Mouse (Mus musculus) kidney, embryonic 14.5 days (tissue): ENCODE measurements around the gene Crkl. TPM values are rescaled to one million over a fixed set of nuclear protein-coding genes. Genes with fewer than 3 reads are reported as not detected.

Experiments used
- ATAC-seq: fragments of 200-750 bp; cut with Nextera tagmentation; 2 replicates; pipeline ENCODE4 v1.8.0; 2017; ENCODE audit warnings: moderate number of reproducible peaks, mild to moderate bottlenecking, moderate TSS enrichment, moderate library complexity; ENCODE audit not compliant: low FRiP score, low TSS enrichment
- H3K27ac ChIP-seq: fragments of 300-500 bp; sonication (generic); 2 replicates; pipeline ENCODE4 v1.5.1; 2014; ENCODE audit warnings: low read depth, mild to moderate bottlenecking, low read length, moderate library complexity, mixed read lengths
- H3K27me3 ChIP-seq: fragments of 300-500 bp; sonication (generic); 2 replicates; pipeline ENCODE4 v1.6.1; 2014; ENCODE audit warnings: mild to moderate bottlenecking, low read length; ENCODE audit not compliant: control insufficient read depth, insufficient read depth
- H3K36me3 ChIP-seq: fragments of 300-500 bp; sonication (generic); 2 replicates; pipeline ENCODE4 v1.6.1; 2014; ENCODE audit warnings: low read length, mixed read lengths; ENCODE audit not compliant: control insufficient read depth, insufficient read depth
- H3K4me1 ChIP-seq: fragments of 300-500 bp; sonication (generic); 2 replicates; pipeline ENCODE4 v1.6.1; 2014; ENCODE audit warnings: low read length, mixed read lengths; ENCODE audit not compliant: control insufficient read depth, insufficient read depth
- H3K4me2 ChIP-seq: fragments of 300-500 bp; sonication (generic); replicated peaks from 2 replicates; pipeline ENCODE4 v1.6.1; 2014; ENCODE audit warnings: low read depth, mild to moderate bottlenecking, low read length
- H3K4me3 ChIP-seq: fragments of 300-500 bp; sonication (generic); 2 replicates; pipeline ENCODE4 v1.5.1; 2014; ENCODE audit warnings: mild to moderate bottlenecking, low read length
- H3K9ac ChIP-seq: fragments of 300-500 bp; sonication (generic); 2 replicates; pipeline ENCODE4 v1.6.1; 2014; ENCODE audit warnings: low read depth, mild to moderate bottlenecking, low read length, moderate library complexity
- H3K9me3 ChIP-seq: fragments of 300-500 bp; sonication (generic); 2 replicates; pipeline ENCODE4 v1.6.1; 2016; ENCODE audit warnings: low read length; ENCODE audit not compliant: control insufficient read depth
- WGBS: fragments of 180-500 bp; shearing (Covaris S2); extraction: QIAGEN DNeasy Blood & Tissue Kit; methylation state at CpG from one replicate; pipeline ENCODE4 v1.1.7; 2014; 5-methylcytosine and 5-hydroxymethylcytosine counted together
- polyA plus RNA-seq: library from polyadenylated mRNA; unstranded; fragments of >200 nt; fragmentation: Nextera tagmentation; extraction: Ambion mirVana; gene quantifications from 2 replicates; pipeline ENCODE4 v1.2.1, GENCODE M21; 2014

Gene Crkl
- polyA plus RNA-seq, 1 experiment from 2014 or later, result 77.9 TPM

GRCm38 (mm10) chr16:17529981-17530586, 78.3 kb downstream of the Crkl start:
- 15% methylated on average over 17 of the region's 17 CpGs for WGBS
- Histone ChIP-seq H3K4me2 (peak overlapping the region; percentile 74), H3K27me3 (no peaks in the 10 kb centered on the region), H3K4me1 (peaks cover 12% of the 10 kb centered on the region), H3K4me3 (peak overlapping the region; percentile 67), H3K27ac (peak overlapping the region; percentile 95), H3K36me3 (peaks cover 40% of the 10 kb centered on the region), H3K9me3 (no peaks in the 10 kb centered on the region), H3K9ac (peak overlapping the region; percentile 81)
- peak; percentile 23; the same call in 1 of the 2 replicates for ATAC-seq

- H3K4me2 ChIP-seq, result peak within 1 kb of the TSS; percentile 74
- under 1% methylated on average over 67 of the region's 67 CpGs for WGBS
- H3K9me3 ChIP-seq, result no peaks in the 10 kb centered on the region
- H3K4me1 ChIP-seq, result peaks cover 12% of the 10 kb centered on the region
- peak within 1 kb of the TSS; percentile 67 for H3K4me3 ChIP-seq
- H3K27me3 ChIP-seq, result no peaks in the 10 kb centered on the region
- peak; percentile 95 for ATAC-seq
- peaks cover 34% of the 10 kb centered on the region for H3K36me3 ChIP-seq
- peak within 1 kb of the TSS; percentile 81 for H3K9ac ChIP-seq
- peak within 1 kb of the TSS; percentile 95 for H3K27ac ChIP-seq
Measured at GRCm38 (mm10) chr16:17530640-17531288, 79.0 kb downstream of the Crkl start, which contains the start of gene Thap7. Gene Thap7 (minus strand): TSS chr16:17531136.

- Histone ChIP-seq H3K9ac (no peak overlapping the region), H3K27ac (no peak overlapping the region), H3K27me3 (no peaks in the 10 kb centered on the region), H3K4me2 (no peak overlapping the region; the same call in 1 of the 2 replicates), H3K4me3 (no peak overlapping the region), H3K36me3 (peaks cover 19% of the 10 kb centered on the region), H3K9me3 (no peaks in the 10 kb centered on the region), H3K4me1 (peaks cover 12% of the 10 kb centered on the region)
- no peak for ATAC-seq
- WGBS, result 49% methylated on average over 4 of the region's 4 CpGs
Measured at GRCm38 (mm10) chr16:17532271-17532670, 80.5 kb downstream of the Crkl start.

GRCm38 (mm10) chr16:17532676-17533329, 81.0 kb downstream of the Crkl start:
- H3K4me2 ChIP-seq, result no peak overlapping the region
- ATAC-seq, result no peak
- H3K9me3 ChIP-seq, result no peaks in the 10 kb centered on the region
- peaks cover 12% of the 10 kb centered on the region for H3K4me1 ChIP-seq
- 75% methylated on average over 14 of the region's 14 CpGs for WGBS
- peaks cover 13% of the 10 kb centered on the region for H3K36me3 ChIP-seq
- no peak overlapping the region for H3K4me3 ChIP-seq
- no peaks in the 10 kb centered on the region for H3K27me3 ChIP-seq
- H3K27ac ChIP-seq, result no peak overlapping the region
- H3K9ac ChIP-seq, result no peak overlapping the region

- WGBS, result 90% methylated on average over 3 of the region's 3 CpGs
- H3K4me1 ChIP-seq, result peaks cover 3% of the 10 kb centered on the region
- no peaks in the 10 kb centered on the region for H3K27me3 ChIP-seq
- no peaks in the 10 kb centered on the region for H3K36me3 ChIP-seq
- no peak for ATAC-seq
- H3K4me3 ChIP-seq, result no peak overlapping the region
- H3K27ac ChIP-seq, result no peak overlapping the region
- H3K9me3 ChIP-seq, result no peaks in the 10 kb centered on the region
- H3K4me2 ChIP-seq, result no peak overlapping the region
- no peak overlapping the region for H3K9ac ChIP-seq
Measured at GRCm38 (mm10) chr16:17536584-17536983, 84.8 kb downstream of the Crkl start.

Other genes starting within 250 kb of the Crkl start
- gene Ube2l3, start 249.3 kb upstream of the Crkl start, polyA plus RNA-seq, result 376 and 405 TPM in 2 replicates
- 0.27 and 0.37 TPM in 2 replicates for gene Rimbp3, start 243.4 kb upstream of the Crkl start, polyA plus RNA-seq
- gene Hic2, start 218.4 kb upstream of the Crkl start, polyA plus RNA-seq, result 4.0 and 4.3 TPM in 2 replicates
- 10.2 and 11.1 TPM in 2 replicates for gene Tmem191c, start 175.9 kb upstream of the Crkl start, polyA plus RNA-seq
- 0.14 and 0.16 TPM in 2 replicates for gene Serpind1, start 120.6 kb upstream of the Crkl start, polyA plus RNA-seq
- gene Snap29, start 46.0 kb upstream of the Crkl start, polyA plus RNA-seq, result 6.6 and 7.1 TPM in 2 replicates
- 32.6 and 41.1 TPM in 2 replicates for gene Pi4ka, start 45.7 kb upstream of the Crkl start, polyA plus RNA-seq
- gene Aifm3, start 37.6 kb downstream of the Crkl start, polyA plus RNA-seq, result 0.61 and 1.7 TPM in 2 replicates
- gene Lztr1, start 56.7 kb downstream of the Crkl start, polyA plus RNA-seq, result 57.9 and 81.4 TPM in 2 replicates
- 49.1 and 51.1 TPM in 2 replicates for gene Thap7, start 79.1 kb downstream of the Crkl start, polyA plus RNA-seq
- gene Lrrc74b, start 109.3 kb downstream of the Crkl start, polyA plus RNA-seq, result 0.12 TPM in 1 of 2 replicates, not detected in the other
- gene P2rx6, start 109.9 kb downstream of the Crkl start, polyA plus RNA-seq, result 0.27 and 0.37 TPM in 2 replicates
- 4.3 and 6.6 TPM in 2 replicates for gene Slc7a4, start 131.2 kb downstream of the Crkl start, polyA plus RNA-seq
- 33.4 and 54.9 TPM in 2 replicates for gene Smpd4, start 167.4 kb downstream of the Crkl start, polyA plus RNA-seq
- gene Ccdc74a, start 194.5 kb downstream of the Crkl start, polyA plus RNA-seq, result 7.0 and 8.6 TPM in 2 replicates